Mouse (Mus musculus): ENCODE results near the gene Esyt3.
A peak's percentile ranks its signal among the peaks of the same experiment; 100 is the strongest.

The Esyt3 gene

GRCm38 (mm10) chr9:99354796-99355195, 3.6 kb downstream of the Esyt3 start:
- DNase-seq (ENCODE audit: low spot score in 2 of 2) = no peak

- no peak for DNase-seq (ENCODE audit: low spot score in 2 of 2)
Measured at GRCm38 (mm10) chr9:99353390-99353789, 5.0 kb downstream of the Esyt3 start.

- no peak for DNase-seq (ENCODE audit: low spot score in 2 of 2)
Measured at GRCm38 (mm10) chr9:99352964-99353363, 5.4 kb downstream of the Esyt3 start.

- peak; percentile 51 to 60 for DNase-seq (ENCODE audit: low spot score in 2 of 2)
Measured at GRCm38 (mm10) chr9:99345351-99345792, 13.0 kb downstream of the Esyt3 start.

- no peak for DNase-seq (ENCODE audit: low spot score in 2 of 2)
Measured at GRCm38 (mm10) chr9:99341600-99341999, 16.8 kb downstream of the Esyt3 start.

GRCm38 (mm10) chr9:99340126-99340525, 18.2 kb downstream of the Esyt3 start:
- DNase-seq (ENCODE audit: low spot score in 2 of 2) = no peak

- DNase-seq (ENCODE audit: low spot score in 2 of 2) = no peak
Measured at GRCm38 (mm10) chr9:99339182-99339581, 19.2 kb downstream of the Esyt3 start.

GRCm38 (mm10) chr9:99338293-99338692, 20.1 kb downstream of the Esyt3 start:
- no peak for DNase-seq (ENCODE audit: low spot score in 2 of 2)

GRCm38 (mm10) chr9:99336538-99336937, 21.8 kb downstream of the Esyt3 start:
- no peak for DNase-seq (ENCODE audit: low spot score in 2 of 2)

GRCm38 (mm10) chr9:99326881-99327280, 31.5 kb downstream of the Esyt3 start:
- DNase-seq (ENCODE audit: low spot score in 2 of 2) = no peak

- no peak for DNase-seq (ENCODE audit: low spot score in 2 of 2)
Measured at GRCm38 (mm10) chr9:99325961-99326360, 32.4 kb downstream of the Esyt3 start.

GRCm38 (mm10) chr9:99325208-99325929, 33.0 kb downstream of the Esyt3 start:
- no peak for DNase-seq (ENCODE audit: low spot score in 2 of 2)

- DNase-seq (ENCODE audit: low spot score in 2 of 2) = no peak
Measured at GRCm38 (mm10) chr9:99320006-99320405, 38.4 kb downstream of the Esyt3 start.

GRCm38 (mm10) chr9:99319343-99319951, 38.9 kb downstream of the Esyt3 start:
- DNase-seq (ENCODE audit: low spot score in 2 of 2) = no peak

- no peak for DNase-seq (ENCODE audit: low spot score in 2 of 2)
Measured at GRCm38 (mm10) chr9:99306226-99306625, 52.1 kb downstream of the Esyt3 start.

GRCm38 (mm10) chr9:99304296-99304695, 54.1 kb downstream of the Esyt3 start:
- no peak for DNase-seq (ENCODE audit: low spot score in 2 of 2)
